Mouse (Mus musculus): ENCODE measurements around the gene Hsf2bp.
"Not testable (repeated sequence)": the region's sequence is repeated elsewhere in the genome, so short reads cannot be mapped to it uniquely, and the experiment has no call there.

The Hsf2bp gene

DNA sequence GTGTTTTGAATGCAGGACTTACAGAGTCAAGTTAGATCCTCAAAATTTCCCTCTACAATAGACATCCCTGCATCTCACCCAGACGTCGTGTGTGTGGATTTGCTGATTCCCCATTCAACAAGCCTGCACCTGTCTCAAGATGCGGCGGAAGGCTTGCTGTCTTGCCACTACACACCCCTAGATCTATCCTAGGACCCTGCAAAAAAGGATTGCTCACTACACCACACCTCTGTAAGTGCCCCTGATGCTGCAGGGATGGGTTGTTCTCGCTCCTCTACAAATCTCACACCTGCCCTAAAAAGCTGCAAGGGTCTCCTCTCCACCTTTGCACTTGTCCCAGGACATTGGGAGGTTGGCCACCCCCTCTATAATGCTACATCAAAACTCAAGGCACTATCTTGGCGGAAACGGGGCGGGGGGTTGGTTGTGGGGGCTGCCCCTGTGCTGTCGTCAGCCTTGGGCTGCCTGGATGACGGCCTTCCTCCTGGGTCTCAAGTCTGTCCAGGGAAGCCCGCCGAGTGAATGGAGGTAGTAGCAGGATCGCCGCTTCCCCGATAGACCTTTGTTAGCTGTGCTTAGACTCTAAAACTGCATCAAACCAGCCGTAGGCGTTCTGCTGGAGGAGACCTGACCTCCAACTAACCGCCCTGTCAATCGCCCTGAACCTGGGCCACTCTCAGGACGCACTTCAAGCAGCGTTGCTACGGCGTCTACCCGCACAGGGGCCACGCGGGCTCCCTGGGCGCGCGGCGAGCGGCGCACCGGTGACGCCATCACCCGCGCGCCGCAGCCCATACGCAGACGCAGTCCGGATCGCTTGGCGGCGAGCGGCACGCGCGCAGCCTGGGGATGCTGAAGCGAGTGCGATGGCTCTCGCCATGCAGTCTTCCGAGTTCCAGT, at the start of gene Hsf2bp, which contains the start of gene Rrp1b:
TSS of gene Hsf2bp (minus strand) at position 741 of the 900 bp plus-strand sequence.
TSS of gene Rrp1b (plus strand) at position 492 of the 900 bp plus-strand sequence.
- peak; percentile 61 to 64 for DNase-seq (ENCODE audit: low spot score in 2 of 2)

DNA sequence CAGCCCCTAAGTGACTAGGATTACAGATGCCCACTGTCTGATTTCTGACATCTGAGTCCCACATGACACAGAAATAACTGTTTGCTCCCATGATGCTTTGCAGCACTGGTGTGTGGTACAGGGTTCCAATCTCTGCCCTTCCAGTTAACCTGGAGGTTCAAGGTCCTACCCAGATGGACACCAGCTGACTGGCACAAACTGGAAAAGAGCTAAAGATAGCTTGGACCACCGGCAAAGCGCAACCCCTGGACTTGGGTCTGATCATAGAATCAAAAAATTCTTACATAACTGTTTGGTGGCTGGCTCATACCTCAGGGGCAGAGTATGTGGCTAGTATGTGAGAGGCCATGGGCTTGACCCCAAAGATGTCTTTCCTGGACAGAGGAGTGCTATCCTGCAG, 47.2 kb upstream of the Hsf2bp start:
- no peak for DNase-seq (ENCODE audit: low spot score in 2 of 2)

DNA sequence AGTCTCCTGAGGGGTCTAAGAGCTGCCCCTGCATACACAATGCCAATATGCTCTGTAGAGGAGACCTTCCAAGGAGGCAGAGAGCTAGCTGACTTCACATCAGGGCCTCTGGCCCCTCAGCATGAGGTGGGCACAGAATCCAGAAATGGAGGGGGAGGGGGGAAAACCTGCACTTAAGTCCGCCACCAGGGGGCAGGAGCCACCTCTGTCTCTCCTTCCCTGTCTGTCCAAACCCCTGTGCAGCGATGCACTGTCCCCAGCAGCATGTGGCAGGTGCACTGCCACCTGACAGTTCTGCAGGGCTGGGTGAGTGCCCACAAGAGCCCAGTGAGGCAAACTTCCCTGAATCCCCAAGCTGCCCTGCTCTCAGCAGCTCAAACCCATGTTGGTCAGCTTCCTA, 39.0 kb upstream of the Hsf2bp start:
- DNase-seq (ENCODE audit: low spot score in 2 of 2), result peak; percentile 20 to 28

DNA sequence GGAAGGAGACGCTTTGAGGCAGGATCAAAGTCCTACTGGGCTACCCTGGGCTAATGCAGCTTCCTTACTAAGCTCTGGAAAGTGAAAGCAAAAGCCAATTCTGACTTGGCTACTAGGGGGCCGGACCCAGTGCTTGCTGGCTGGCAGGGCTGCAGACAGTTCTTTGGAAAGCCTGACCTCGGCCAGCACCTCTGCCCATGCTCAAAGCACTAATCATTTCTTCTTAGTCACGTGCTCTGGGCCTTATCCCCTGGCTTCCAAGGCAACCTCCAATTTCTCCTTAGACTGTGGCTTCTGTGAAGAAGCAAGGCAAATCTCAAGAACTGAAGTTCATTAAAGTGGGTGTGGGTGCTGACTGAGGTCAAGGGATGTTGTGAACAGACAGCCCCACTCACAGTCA, 38.5 kb upstream of the Hsf2bp start:
- no peak for DNase-seq (ENCODE audit: low spot score in 2 of 2)

DNA sequence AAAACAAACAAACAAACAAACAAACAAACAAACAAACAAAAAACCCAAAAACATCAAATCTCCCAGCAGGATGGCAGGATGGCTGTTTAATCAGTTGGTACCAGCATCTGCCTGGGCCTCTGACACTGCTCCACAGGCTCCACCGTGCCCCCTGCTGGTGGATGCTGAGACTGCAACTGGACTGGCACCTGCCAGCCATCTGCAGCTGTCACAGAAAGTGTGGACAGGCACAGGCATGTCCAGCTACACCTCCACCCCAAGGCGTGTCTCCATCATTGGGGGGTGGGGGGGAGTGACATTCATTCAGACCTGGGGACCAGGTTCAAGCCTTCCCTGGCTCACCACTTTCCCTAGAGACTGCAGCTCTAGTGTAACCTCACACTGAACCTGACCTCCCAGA, 37.2 kb upstream of the Hsf2bp start:
- peak; percentile 77 to 85 for DNase-seq (ENCODE audit: low spot score in 2 of 2)

DNA sequence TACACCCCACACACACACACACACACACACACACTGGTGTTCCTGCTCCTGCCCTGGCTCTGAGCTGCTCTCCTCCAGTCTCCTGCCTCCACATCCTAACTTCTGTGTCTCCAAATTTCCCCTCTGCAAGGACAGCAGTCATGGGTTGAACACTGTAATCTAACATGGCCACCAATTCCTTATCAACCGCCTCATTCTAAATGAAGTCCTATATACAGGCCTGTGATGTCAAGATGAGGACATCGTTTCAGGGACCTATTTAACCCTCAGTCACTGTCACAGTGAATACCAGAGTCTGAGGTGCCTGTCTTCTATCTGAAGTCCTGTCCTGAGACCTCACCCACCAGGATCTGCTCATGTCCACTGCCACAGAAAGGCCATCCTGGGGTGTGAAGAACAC, 32.7 kb upstream of the Hsf2bp start:
- no peak for DNase-seq (ENCODE audit: low spot score in 2 of 2)

DNA sequence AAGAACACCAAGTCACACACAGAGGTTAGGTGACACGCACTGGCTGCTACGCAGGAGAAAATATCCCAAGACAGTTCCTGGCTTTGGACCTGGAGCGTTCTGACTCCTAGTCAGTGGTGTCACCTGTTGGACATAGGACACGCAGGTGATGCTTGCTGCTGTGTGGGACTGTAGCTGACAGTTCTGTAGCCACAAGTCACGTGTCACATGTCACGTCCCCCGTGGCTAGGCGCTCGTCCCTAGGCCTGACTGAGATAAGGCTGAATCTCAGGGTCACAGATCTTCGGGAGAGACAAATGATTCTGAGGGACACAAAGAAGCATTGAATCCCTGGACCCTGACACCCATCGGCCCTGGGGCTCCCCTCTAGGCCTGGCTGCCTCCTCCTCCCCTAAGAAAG, 32.2 kb upstream of the Hsf2bp start:
- DNase-seq (ENCODE audit: low spot score in 2 of 2), result no peak

DNA sequence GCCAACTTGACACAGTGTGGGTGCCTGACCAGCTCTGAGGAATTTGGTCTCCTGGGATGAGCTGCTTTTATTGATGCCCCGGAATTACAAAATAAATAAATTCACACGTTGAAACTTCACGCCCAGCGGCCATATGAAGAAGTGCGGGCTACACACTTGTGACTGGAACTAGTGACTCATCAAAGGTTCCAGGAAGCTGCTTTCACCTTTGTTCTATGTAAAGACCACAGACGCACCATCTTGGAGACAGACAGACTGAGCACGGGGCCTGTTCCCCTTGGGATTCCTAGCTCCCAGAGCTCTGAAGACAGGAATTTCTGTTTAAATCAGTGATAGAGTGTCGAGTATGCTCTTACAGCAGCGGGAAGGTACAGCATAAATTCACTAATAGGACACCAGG, 31.4 kb upstream of the Hsf2bp start:
- DNase-seq (ENCODE audit: low spot score in 2 of 2), result no peak

DNA sequence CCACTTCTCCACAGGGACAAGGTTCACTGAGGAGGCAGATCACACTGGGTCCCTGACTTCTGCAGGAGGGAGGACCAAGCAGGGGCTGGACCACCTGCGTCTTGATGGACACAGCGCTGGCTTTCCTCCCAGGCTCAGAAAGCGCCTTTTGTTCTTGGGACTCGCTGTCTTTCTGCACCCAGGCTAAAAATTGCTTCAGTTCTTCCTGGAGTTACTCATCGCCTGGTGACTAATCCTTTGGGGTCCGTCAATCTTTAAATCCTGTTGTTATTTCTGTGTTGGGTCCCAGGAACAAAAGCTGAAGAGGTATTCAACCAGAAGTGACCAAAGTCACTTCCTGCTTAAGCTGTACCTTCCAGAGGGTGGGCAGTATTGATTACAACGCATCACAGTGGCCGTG, 28.6 kb upstream of the Hsf2bp start:
- DNase-seq (ENCODE audit: low spot score in 2 of 2), result not testable (repeated sequence)

DNA sequence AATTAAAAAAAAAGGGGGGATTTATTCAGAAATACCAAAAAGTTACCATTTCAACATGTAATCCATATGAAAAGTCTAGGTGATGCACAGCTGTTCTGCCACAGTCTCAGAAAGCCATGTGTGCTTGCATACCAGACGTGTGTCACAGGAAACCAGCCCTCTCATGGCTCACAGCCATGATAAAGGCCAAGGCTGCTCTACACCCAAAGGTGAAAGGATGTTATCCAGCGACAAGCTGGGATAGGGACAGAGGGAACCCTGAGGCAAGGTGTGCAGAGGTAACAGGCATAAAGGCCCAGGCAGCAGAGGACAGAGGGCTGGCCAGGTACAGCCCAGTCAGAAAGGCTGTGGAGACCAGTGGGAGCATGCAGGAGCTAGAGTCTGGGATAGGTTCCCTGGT, 27.5 kb upstream of the Hsf2bp start:
- no peak for DNase-seq (ENCODE audit: low spot score in 2 of 2)

DNA sequence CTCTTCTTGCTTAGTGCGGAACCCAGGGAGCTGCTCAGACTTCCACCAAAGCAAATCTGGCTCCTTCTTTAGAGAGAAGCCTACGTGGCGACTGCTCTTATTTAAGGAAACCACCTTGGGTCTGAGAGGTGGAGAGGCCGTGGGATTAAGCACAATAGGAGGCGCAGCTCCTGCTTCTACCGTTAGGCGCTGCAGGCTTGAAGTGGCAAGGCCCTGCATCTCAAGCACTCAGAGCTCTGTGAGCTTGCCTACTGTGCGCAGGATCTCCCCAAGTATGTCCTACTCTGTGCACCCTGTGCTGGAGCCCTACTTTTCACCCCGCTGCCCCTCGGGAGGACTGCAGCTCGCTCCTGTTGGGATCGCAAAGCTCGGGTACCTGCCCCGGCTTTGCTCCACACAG, 25.1 kb upstream of the Hsf2bp start:
- DNase-seq (ENCODE audit: low spot score in 2 of 2), result no peak

DNA sequence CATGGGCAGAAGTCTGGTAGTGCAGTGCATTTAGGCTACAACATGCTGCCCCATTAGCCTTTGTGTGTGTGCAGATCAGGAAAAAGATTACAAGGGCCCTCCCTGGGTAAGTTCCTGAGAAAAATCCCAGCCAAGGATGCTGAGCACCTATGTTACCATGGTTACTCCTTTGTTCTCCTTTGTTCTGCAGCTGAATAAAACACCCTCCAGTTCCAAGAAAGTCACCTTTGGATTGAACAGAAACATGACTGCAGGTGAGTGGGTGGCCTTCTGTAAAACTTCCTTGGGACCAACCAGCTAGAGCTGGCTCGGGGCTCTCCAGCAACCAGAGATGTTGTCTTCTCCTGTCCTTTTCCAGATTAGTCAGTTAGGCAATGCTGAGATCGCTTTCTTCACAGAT, 22.9 kb upstream of the Hsf2bp start:
- no peak for DNase-seq (ENCODE audit: low spot score in 2 of 2)

DNA sequence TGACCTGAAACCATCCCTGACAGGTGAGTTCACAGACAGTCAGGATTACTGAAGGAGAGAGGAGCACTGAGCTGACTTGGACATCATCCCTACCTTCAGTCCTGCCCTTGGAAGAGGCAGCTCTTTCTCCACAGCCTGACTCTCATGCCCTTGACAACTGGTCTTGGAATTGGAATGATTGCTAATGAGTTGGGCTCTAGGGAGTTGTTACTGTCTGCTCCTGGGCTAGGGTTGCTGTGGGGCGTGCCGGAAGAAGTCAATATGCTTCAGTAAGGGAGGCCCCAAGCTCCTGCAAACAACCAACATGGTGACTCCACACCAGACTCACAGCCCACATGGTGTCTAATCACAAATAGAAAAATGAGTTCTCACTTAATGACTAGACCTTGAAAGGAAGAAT, 21.7 kb upstream of the Hsf2bp start:
- DNase-seq (ENCODE audit: low spot score in 2 of 2), result no peak

DNA sequence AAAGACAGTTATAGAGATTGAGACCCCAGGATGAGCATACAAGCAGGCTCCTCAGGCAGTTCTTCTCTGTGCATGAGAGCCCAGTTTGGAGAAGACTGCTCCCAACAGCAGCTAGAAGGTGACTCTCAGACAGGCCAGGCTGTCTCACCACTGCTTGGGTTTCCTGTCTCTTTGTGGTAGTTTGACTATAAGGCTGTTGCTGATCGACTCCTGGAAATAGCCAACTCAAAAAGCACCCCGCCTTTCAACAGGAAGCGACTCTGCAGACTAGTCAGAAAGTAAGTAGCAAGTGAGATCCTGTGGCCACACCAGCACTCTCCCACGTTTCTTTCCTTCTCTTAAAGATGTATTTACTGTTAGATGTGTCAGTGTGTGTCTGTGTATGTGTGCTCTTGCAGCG, 17.5 kb upstream of the Hsf2bp start:
- no peak for DNase-seq (ENCODE audit: low spot score in 2 of 2)

DNA sequence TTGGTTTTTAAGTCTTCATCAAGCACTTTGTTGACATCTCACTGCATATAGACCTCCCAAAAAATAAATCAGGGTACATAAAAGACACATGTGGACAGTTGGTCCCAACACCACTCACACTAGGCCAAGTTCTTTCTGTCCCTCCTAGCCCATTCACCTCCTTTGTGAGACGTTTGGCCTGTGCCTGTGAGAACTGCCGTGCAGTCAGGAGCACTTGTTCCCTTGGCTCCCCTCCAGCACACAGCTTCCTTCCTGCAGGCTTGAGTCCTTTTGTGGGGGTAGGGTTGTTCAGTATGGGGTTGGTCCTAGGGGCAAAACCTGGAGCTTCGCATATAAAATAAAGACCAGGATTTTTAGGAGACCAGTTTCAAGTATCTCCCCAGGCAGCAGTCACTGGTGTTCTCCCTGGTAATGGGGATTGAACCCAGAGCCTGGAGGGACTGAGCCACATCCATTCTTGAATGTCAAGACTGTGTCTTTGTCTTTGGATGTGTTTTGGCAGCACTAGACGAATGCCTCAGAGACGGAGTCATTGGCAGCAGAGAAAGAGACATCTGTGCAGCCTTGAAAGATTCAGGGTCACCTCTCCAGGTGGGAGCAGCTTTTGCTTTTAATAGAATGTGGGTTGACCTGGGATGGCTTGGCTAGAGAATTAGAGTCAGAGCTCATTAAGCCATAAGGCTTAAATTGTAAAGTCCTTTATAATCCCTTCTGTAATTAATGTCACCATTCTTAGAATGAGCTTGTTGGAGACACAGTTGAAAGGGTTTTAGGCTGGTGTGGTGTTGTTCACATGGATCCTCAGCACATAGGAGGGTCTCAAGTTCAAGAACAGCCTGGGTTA, 16.3 kb upstream of the Hsf2bp start:
- DNase-seq (ENCODE audit: low spot score in 2 of 2), result no peak

DNA sequence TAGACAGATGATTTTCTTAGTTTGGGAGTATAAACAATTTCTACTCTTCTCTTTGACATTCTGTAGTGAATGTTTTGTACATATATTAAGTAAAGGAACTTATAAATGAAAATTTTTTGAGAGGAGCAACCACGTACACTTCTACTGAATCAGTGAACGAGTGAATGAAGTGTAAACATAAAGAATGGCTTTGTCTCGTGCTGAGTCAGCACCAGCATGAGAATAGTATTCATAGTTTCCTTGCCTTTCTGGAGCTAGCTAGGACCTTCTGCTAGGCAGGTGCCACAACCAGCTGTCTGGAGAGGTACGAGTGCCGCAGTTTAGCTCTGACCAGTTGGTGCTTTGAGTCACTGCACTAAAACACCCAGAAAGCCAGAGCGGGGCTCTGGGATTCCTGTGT, 14.5 kb upstream of the Hsf2bp start:
- no peak for DNase-seq (ENCODE audit: low spot score in 2 of 2)

DNA sequence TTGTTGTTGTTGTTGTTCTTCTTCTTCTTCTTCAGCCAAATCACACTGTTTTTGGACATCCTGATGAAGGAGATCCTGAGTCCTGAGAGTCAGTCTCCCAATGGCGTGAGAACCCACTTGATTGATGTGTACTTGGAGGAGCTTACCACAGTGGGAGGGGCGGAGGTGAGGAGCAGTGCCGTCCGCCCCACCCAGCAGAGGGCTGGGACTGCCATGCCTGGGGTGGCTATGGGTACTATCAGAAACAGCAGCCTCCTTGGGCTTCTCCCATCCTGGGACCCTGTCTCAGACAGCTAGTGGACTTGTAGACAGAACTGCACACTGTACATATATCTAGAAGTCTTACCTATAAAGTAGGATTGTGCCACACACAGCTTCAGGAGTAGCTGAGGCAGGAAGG, 13.8 kb upstream of the Hsf2bp start:
- no peak for DNase-seq (ENCODE audit: low spot score in 2 of 2)

DNA sequence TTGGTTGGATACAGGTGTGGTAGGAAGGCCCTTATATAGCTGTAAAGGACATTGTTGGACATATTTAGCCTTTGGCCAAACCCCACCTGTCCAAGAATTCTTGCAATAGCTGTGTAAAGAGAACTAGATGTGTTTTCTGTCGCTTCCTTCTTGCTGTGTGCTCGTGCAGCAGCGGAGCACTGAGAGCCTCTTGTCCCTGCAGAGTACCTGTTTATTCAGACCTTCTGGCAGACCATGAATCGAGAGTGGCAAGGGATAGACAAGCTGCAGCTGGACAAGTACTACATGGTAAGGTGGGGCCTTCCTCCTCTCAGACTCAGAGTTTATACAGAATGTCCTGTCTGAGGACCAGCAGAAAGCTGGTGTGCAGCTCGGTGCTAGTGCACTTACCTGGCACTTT, 12.2 kb upstream of the Hsf2bp start:
- no peak for DNase-seq (ENCODE audit: low spot score in 2 of 2)

DNA sequence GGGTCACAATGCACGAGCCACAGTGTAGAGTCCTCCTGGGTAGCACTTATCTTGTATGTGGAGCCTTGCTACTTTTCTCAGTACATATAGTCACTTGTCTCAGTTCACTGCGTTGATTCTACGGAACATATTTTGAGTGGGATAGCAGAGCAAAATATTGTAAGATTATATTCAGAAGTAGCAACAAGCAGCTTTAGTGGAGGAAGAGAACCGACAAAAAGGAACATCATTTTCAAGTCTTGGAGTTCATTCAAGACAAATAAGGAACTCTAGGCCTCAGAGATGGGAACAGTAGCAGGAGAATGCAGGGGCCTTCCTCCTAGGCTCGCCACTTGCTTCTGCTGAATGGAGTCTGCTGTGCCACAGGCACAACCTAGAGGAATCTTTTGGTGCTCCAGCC, 10.4 kb upstream of the Hsf2bp start:
- DNase-seq (ENCODE audit: low spot score in 2 of 2), result no peak

DNA sequence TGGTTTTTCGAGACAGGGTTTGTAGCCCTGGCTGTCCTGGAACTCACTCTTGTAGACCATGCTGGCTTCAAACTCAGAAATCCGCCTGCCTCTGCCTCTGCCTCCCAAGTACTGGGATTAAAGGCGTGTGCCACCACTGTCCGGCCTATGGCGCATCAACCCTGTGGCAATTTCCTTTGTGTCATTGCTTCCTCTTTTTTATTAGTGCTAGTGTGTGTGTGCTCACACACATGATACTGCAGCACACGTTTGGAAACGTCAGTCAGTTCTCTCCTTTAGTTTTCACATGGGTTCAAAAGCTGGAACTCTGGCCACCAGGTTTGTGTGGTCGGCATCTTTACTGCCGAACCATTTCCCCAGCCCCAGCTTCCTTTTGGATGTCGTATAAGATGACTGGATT, 4.1 kb upstream of the Hsf2bp start:
- DNase-seq (ENCODE audit: low spot score in 2 of 2), result no peak

DNA sequence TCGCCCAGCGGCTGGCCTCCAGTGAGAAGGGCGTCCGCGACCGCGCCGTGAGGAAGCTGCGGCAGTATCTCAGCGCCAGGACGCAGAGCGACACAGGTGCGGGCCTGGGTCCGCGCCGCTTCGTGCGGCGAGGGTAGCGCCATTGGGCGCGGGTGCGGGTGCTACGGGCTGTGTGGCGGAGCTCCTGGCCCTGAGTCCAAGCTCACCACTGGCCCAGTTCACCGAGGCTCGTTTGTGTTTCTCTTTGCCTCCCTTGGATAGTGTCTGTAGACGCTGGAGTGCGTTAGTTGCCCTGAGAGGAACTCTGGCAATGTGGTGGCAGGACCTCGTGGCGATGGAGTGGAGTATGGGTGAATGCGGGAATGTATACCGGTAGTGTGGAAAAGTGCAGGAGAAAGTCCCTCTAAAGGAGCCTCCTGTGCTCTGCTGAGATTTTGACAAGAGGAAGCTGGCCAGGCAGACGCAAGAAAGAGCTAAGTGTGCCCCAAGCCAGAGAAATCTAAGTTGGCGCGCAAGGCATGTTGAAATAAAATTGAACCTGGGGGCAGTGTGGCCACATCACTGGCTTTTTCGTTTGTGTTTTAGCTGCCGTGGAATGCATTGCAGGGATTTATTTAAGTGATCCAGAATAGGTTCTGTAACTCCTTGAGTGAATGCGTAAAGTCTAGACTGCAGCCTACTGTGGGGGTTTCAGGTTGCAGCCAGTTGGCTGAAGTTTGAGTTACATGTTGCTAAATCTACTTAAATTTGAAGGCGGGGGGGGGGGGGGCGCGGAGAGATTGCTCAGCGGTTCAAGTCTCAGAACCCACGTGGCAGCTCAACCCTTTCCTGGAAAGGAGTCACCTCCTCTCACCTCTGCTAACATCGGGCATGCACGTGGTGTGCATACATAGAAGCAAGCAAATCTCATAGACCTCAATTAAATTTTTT, 625 bp upstream of the Hsf2bp start:
- DNase-seq (ENCODE audit: low spot score in 2 of 2), result no peak

DNA sequence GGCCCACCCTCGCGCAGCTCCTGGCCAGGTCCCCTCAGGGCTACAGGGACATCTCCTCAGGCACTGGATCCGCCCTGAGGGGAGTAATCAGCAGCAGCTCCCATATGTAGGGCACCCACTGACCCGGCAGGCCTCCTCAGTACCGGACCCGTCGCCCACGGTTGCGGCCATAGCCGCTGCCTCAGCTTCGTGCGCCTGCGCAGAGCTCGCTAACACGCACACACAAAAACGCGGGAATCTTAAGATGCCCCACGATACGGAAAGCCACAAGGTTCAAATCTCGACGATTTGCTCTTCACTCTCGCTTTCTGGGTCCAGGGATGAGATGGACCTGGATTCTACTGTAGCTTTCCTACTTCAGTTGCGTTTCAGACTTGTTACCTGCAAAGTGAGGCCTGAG, 1.8 kb downstream of the Hsf2bp start:
- no peak for DNase-seq (ENCODE audit: low spot score in 2 of 2)

Measured in urinary bladder, postnatal 36 days (tissue).